In the genomic region with DNA sequence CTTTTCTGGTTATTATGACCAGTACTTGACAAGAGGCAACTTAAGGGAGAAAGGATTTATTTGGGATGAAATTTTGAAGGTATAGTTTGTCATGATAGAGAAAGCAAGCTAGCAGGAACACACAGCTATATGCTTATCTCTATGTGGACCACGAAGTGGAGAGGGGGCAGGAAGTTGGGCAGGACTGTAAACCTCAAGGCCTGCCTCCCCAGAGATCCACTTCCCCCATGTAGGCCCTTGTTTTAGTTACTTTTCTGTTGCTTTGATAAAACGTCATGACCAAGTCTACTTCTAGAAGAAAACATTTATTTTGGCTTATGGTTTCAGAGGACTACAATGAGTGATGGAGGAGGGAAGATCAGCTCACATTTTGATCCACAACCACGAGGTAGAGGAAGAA, we compare ENCODE assay signal across 21 mouse cellular contexts.
"Had no signal": no experiment of that assay in that cellular context is flagged by ENCODE, and none has a peak within 500 bp of the region (broad histone marks: within the 10 kb centered on the region; RNA-seq: fewer than 3 reads in every experiment).

No protein-coding gene starts in this region.

- H3K36me3 ChIP-seq: limb, embryonic 12.5 days; limb, embryonic 15.5 days; liver, embryonic 15.5 days; lung, embryonic 15.5 days; midbrain, embryonic 12.5 days; midbrain, embryonic 15.5 days; neural tube, embryonic 12.5 days; neural tube, embryonic 15.5 days; stomach, embryonic 15.5 days had no signal

- H3K4me3 ChIP-seq: limb, embryonic 12.5 days; limb, embryonic 15.5 days; liver, embryonic 15.5 days; lung, embryonic 15.5 days; midbrain, embryonic 12.5 days; midbrain, embryonic 15.5 days; neural tube, embryonic 12.5 days; neural tube, embryonic 15.5 days; stomach, embryonic 15.5 days had no signal

- H3K27me3 ChIP-seq: limb, embryonic 12.5 days; limb, embryonic 15.5 days; liver, embryonic 15.5 days; lung, embryonic 15.5 days; midbrain, embryonic 12.5 days; midbrain, embryonic 15.5 days; neural tube, embryonic 12.5 days; neural tube, embryonic 15.5 days; stomach, embryonic 15.5 days had no signal

- ATAC-seq: midbrain, embryonic 15.5 days had no signal

- DNase-seq: kidney, adult 9 months; kidney, postnatal 14 days; kidney, postnatal 4 days; left cerebral cortex, postnatal 4 days; lung, adult 18-20 months; lung, postnatal 10 days; lung, postnatal 36 days; right cerebral cortex, adult 18-20 months; right cerebral cortex, postnatal 14 days; right cerebral cortex, postnatal 4 days; thymus, adult 18-20 months; thymus, postnatal 36 days had no signal

- H3K9ac ChIP-seq: limb, embryonic 12.5 days; limb, embryonic 15.5 days; liver, embryonic 15.5 days; lung, embryonic 15.5 days; midbrain, embryonic 12.5 days; midbrain, embryonic 15.5 days; neural tube, embryonic 12.5 days; neural tube, embryonic 15.5 days; stomach, embryonic 15.5 days had no signal

- H3K4me1 ChIP-seq: midbrain, embryonic 12.5 days; midbrain, embryonic 15.5 days; neural tube, embryonic 12.5 days had no signal

- H3K27ac ChIP-seq: limb, embryonic 12.5 days; limb, embryonic 15.5 days; liver, embryonic 15.5 days; lung, embryonic 15.5 days; midbrain, embryonic 12.5 days; midbrain, embryonic 15.5 days; neural tube, embryonic 12.5 days; neural tube, embryonic 15.5 days; stomach, embryonic 15.5 days had no signal

- H3K9me3 ChIP-seq: limb, embryonic 15.5 days; liver, embryonic 15.5 days; lung, embryonic 15.5 days; midbrain, embryonic 12.5 days; midbrain, embryonic 15.5 days; neural tube, embryonic 12.5 days; neural tube, embryonic 15.5 days; stomach, embryonic 15.5 days had no signal
